Mouse (Mus musculus) limb, embryonic 13.5 days (tissue): ENCODE data around the gene Kmt2c. TPM values are rescaled to one million over a fixed set of nuclear protein-coding genes. Genes with fewer than 3 reads are reported as not detected.
"Not testable (repeated sequence)": the region's sequence is repeated elsewhere in the genome, so short reads cannot be mapped to it uniquely, and the experiment has no call there.

ENCODE experiments used
- ATAC-seq: fragments of 200-750 bp; cut with Nextera tagmentation; 2 replicates; pipeline ENCODE4 v1.8.0; 2017; ENCODE audit warnings: low read depth, moderate number of reproducible peaks, moderate TSS enrichment; ENCODE audit not compliant: low FRiP score
- H3K27ac ChIP-seq: fragments of 300-500 bp; sonication (generic); 2 replicates; pipeline ENCODE4 v1.5.1; 2015; ENCODE audit warnings: inconsistent platforms, mild to moderate bottlenecking, moderate library complexity
- H3K27me3 ChIP-seq: fragments of 300-500 bp; sonication (generic); 2 replicates; pipeline ENCODE4 v1.6.1; 2015; ENCODE audit warnings: mild to moderate bottlenecking, inconsistent platforms
- H3K36me3 ChIP-seq: fragments of 300-500 bp; sonication (generic); 2 replicates; pipeline ENCODE4 v1.6.1; 2015; ENCODE audit warnings: inconsistent platforms, mild to moderate bottlenecking, moderate library complexity
- H3K4me1 ChIP-seq: fragments of 300-500 bp; sonication (generic); 2 replicates; pipeline ENCODE4 v1.6.1; 2015; ENCODE audit warnings: inconsistent platforms
- H3K4me2 ChIP-seq: fragments of 300-500 bp; sonication (generic); replicated peaks from 2 replicates; pipeline ENCODE4 v1.6.1; 2015; ENCODE audit warnings: inconsistent platforms, mild to moderate bottlenecking, moderate library complexity
- H3K4me3 ChIP-seq: fragments of 300-500 bp; sonication (generic); 2 replicates; pipeline ENCODE4 v1.5.1; 2015; ENCODE audit warnings: moderate library complexity, mild to moderate bottlenecking, inconsistent platforms
- H3K9ac ChIP-seq: fragments of 300-500 bp; sonication (generic); 2 replicates; pipeline ENCODE4 v1.6.1; 2015; ENCODE audit warnings: mild to moderate bottlenecking, inconsistent platforms
- H3K9me3 ChIP-seq: fragments of 300-500 bp; sonication (generic); 2 replicates; pipeline ENCODE4 v1.6.1; 2016; ENCODE audit warnings: inconsistent platforms
- WGBS: fragments of 180-500 bp; shearing (Covaris S2); methylation state at CpG from one replicate; pipeline ENCODE4 v1.1.7; 2015; 5-methylcytosine and 5-hydroxymethylcytosine counted together
- polyA plus RNA-seq: library from polyadenylated mRNA; unstranded; fragments of >200 nt; fragmentation: Nextera tagmentation; extraction: Ambion mirVana; gene quantifications from 2 replicates; pipeline ENCODE4 v1.2.1, GENCODE M21; 2015

Kmt2c gene
- polyA plus RNA-seq, 1 experiment from 2014 or later: 15.0 TPM

DNA sequence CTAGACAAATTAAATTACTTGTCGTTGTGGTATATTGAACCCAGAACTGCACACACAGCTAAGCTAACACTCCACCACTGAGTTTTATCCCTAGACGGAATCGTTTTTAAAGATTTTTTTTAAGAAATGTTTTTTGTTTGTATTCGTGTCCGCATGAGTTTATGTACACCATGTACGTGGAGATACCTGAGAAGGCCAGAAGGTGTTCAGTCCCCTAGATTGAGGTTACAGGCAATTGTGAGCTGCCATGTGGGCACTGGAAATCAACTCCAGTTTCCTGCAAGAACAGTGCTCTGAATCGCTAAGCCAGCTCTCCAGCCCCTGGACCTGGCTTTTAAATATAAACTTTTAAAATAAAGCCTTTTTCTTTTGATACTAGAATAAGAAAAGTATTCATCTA, 2.1 kb upstream of the Kmt2c start:
- peak overlapping the region; percentile 72 for H3K4me2 ChIP-seq
- peak overlapping the region; percentile 62; the same call in 1 of the 2 replicates for H3K9ac ChIP-seq
- ATAC-seq: no peak
- H3K36me3 ChIP-seq: no peaks in the 10 kb centered on the region
- no peak overlapping the region for H3K27ac ChIP-seq
- WGBS: 60% methylated on average over 7 of the region's 7 CpGs
- H3K27me3 ChIP-seq: no peaks in the 10 kb centered on the region
- peak overlapping the region; percentile 92 for H3K4me3 ChIP-seq
- H3K9me3 ChIP-seq: no peaks in the 10 kb centered on the region
- H3K4me1 ChIP-seq: peaks cover 18% of the 10 kb centered on the region

DNA sequence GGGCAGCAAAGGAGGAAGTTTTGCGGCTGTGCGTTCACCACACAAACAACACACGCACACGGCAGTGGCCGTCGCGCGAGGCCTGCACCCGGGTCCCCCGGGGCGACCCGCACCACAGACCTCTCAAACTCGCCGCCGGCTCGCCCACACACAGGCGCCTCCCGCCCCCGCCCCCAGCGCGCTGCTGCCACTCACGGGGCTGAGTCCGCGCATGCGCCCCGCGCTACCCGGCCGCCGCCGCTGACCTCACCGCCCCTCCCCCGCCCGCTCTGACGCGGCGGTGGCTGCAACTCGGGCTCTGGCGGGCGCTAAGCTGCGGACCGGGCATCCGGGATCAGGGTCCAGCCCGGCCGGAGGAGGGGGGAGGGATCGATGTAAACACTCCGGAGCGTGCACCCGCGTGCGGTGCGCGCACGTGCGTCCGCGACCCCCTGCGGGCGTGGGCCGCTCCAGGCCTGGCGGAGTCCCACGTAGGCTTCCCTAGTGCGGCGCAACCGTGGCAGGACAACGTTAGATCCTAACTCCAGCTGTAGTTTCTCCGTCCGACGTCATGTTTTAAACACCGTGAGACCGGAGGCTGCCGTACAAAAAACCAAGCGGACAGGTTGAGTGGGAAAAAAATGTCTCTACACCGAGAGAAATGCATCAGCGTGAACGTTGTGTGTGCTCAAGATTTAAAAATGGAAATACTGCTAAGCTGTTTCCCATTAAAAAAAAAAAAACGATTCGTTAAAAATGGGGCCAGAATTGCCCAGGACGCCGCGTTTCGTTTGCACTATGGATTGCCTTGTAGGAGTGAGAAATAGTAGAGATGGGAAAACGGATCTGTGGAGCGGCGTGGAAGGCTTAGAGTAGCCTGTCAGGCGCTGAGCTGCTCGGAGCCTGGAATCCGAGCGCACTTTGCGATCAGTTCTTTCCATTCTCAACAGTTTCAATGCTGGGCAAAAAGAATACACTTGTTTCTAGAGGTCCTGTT, 1.1 kb upstream of the Kmt2c start:
- H3K9me3 ChIP-seq: no peaks in the 10 kb centered on the region
- peak; percentile 85 for ATAC-seq
- WGBS: under 1% methylated on average over 88 of the region's 90 CpGs
- H3K27me3 ChIP-seq: no peaks in the 10 kb centered on the region
- no peaks in the 10 kb centered on the region for H3K36me3 ChIP-seq
- H3K27ac ChIP-seq: peak overlapping the region; percentile 99
- H3K9ac ChIP-seq: peak overlapping the region; percentile 86
- peak overlapping the region; percentile 72 for H3K4me2 ChIP-seq
- H3K4me1 ChIP-seq: peaks cover 18% of the 10 kb centered on the region
- H3K4me3 ChIP-seq: peak overlapping the region; percentile 92

DNA sequence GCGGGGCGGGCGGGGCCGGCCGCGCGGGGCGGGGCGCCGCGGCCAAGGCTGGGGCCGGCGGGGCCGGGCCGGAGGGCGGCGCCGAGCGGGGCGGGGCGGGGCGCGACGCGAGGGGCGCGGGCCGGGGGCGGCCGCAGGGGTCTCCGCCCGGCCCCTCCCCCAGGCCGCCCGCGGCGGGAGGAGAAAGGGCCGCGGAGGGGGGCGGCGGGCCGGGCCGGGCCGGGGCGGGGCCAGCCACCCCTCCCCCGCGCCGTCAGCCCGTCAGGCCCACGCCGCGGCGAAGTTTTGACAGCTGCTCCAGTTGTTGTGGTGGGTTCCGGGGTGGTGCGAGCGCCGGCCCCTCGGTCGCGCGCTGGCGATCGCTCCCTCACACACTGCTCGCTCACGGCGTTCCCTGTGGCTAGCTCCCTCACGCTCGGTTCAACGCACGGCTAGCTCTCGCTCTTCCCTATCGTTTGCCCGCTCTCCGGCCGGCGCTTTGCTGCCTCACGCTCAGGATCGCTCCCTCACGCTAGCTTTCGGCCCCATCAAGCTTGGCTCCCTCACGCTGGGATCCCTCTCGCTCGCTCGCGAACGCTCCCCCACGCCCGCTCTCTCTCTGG, 339 bp upstream of the Kmt2c start:
- ATAC-seq: peak; percentile 80
- H3K4me1 ChIP-seq: peaks cover 18% of the 10 kb centered on the region
- no peaks in the 10 kb centered on the region for H3K36me3 ChIP-seq
- WGBS: 1% methylated on average over 43 of the region's 87 CpGs
- H3K27me3 ChIP-seq: no peaks in the 10 kb centered on the region
- H3K4me3 ChIP-seq: peak overlapping the region; percentile 92
- peak overlapping the region; percentile 99 for H3K27ac ChIP-seq
- peak overlapping the region; percentile 86 for H3K9ac ChIP-seq
- H3K9me3 ChIP-seq: no peaks in the 10 kb centered on the region
- H3K4me2 ChIP-seq: peak overlapping the region; percentile 72

DNA sequence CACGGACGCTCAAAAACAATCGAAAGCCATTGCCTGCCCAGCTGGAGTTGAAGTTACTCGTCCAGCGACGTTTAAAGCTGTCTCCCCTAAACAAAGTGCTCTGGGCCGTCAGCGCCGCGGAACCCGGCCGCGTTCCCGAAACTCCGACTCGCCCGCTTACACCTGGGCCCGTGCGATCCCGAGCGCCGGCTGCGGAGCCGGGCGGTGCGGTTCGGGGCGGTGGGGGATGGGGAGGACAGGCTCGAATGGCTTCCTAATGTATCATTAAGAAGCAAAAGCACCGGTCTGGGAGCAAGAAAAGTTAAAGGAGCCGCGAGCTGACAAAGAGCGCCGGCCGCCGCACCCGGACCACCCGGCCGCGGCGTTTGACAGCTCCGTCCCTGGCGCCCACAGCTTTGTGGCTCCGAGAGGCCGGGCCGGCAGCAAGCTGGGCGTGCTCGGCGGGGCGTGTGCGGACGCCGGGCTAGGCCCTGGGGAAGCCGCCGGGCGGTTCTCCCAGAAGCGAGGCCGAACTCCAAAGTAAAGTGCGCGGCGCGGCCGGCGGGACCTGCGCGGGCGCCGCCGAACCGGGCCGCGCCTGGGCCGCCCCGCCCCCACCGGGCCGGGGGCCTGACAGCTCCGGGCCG, 750 bp downstream of the Kmt2c start:
- Histone ChIP-seq H3K27me3 (no peaks in the 10 kb centered on the region), H3K9me3 (no peaks in the 10 kb centered on the region), H3K4me1 (peaks cover 18% of the 10 kb centered on the region), H3K9ac (peak overlapping the region; percentile 94), H3K27ac (peak overlapping the region; percentile 98), H3K4me2 (peak overlapping the region; percentile 74), H3K36me3 (no peaks in the 10 kb centered on the region), H3K4me3 (peak overlapping the region; percentile 92)
- peak; percentile 16 for ATAC-seq
- WGBS: under 1% methylated on average over 78 of the region's 78 CpGs

DNA sequence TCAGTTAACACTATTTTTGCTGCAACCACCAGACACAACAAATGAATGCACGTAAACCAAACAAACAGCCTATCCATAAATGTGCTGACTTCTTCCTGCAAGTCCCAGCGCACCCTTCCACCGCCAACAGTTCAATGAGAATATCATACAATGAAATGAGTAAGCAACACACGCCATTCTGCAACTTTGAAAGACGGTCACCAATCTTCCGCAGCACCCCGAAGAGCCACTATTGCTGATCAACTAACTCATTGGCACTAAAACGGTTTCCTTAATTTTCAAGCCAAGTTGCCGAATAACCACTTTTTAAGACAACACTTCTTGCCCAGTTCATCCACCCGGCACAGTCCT, 1.2 kb downstream of the Kmt2c start:
- WGBS: under 1% methylated on average over 10 of the region's 10 CpGs
- Histone ChIP-seq H3K9ac (peak overlapping the region; percentile 94), H3K27ac (peak overlapping the region; percentile 98; the same call in 1 of the 2 replicates), H3K9me3 (no peaks in the 10 kb centered on the region), H3K27me3 (no peaks in the 10 kb centered on the region), H3K36me3 (no peaks in the 10 kb centered on the region), H3K4me2 (peak overlapping the region; percentile 74), H3K4me1 (peaks cover 18% of the 10 kb centered on the region), H3K4me3 (peak overlapping the region; percentile 92)
- no peak for ATAC-seq

DNA sequence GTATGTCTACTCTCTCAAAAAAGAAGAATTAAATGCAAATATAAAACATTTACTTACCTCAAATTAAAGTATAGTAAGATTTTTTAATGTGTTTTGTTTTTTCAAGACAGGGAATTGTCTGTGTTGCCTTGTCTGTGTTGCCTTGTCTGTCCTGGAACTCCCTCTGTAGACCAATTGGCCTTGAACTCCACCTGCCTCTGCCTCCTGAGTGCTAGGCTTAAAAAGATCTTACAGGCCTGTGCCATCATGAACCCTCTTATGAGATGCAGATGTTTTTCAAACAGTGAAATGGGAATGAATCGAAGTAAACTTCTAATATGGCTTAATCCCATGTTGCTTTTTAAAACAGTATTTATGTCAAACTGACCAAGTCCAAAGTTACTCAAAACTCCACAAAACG, 1.9 kb downstream of the Kmt2c start:
- WGBS: 26% methylated on average over 2 of the region's 2 CpGs
- H3K9ac ChIP-seq: peak overlapping the region; percentile 94
- no peak overlapping the region for H3K27ac ChIP-seq
- H3K9me3 ChIP-seq: no peaks in the 10 kb centered on the region
- no peaks in the 10 kb centered on the region for H3K27me3 ChIP-seq
- no peaks in the 10 kb centered on the region for H3K36me3 ChIP-seq
- peak overlapping the region; percentile 74 for H3K4me2 ChIP-seq
- H3K4me1 ChIP-seq: peaks cover 18% of the 10 kb centered on the region
- peak overlapping the region; percentile 92 for H3K4me3 ChIP-seq
- ATAC-seq: no peak

DNA sequence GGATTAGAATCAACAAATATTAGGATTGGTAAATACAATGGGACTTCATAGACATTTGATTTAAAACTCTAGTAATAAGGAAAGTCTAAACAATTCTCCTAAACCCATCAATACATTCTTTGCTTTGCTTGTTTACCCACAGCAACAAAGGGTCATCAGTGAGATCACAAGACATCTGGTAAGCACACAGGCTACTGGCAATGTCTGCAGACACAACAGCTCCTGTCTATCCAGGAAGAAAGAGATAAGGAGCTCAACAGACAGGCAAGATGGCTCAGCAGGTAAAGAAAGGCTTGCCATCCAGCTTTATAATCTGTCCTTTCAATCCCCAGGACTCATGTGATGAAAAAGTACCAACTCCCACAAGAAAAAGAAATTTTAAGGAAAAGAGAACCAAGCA, 19.7 kb downstream of the Kmt2c start:
- no peak for ATAC-seq

DNA sequence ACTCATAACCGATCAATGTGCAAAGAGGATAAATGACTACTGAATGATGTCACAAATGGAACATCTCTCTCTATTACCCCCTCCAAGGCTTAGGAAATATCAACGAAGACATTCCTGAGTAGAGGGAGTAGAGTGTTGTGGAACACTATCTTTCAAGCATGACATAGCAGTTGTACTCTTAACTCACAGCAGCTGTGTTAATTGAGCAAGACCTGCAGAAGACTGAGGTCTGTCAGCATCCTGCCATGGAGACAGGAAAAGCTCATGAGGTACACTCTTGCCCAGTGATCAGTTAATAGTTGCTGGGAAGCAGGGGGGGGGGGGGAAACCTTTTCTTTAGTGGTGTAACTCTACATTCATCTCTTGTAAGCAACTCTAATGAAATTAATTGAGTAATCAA, 22.8 kb downstream of the Kmt2c start:
- ATAC-seq: no peak
- Histone ChIP-seq H3K27me3 (no peaks in the 10 kb centered on the region), H3K9me3 (no peaks in the 10 kb centered on the region), H3K9ac (no peak overlapping the region), H3K36me3 (no peaks in the 10 kb centered on the region), H3K4me1 (peaks cover 7% of the 10 kb centered on the region), H3K27ac (no peak overlapping the region), H3K4me2 (no peak overlapping the region), H3K4me3 (no peak overlapping the region)
- 89% methylated on average over 2 of the region's 2 CpGs for WGBS

More for the DNA sequence above, 19.7 kb downstream of the Kmt2c start:
- Histone ChIP-seq H3K27me3 (no peaks in the 10 kb centered on the region), H3K4me3 (no peak overlapping the region), H3K9ac (no peak overlapping the region), H3K27ac (no peak overlapping the region), H3K9me3 (no peaks in the 10 kb centered on the region), H3K4me2 (no peak overlapping the region), H3K4me1 (no peaks in the 10 kb centered on the region), H3K36me3 (no peaks in the 10 kb centered on the region)

DNA sequence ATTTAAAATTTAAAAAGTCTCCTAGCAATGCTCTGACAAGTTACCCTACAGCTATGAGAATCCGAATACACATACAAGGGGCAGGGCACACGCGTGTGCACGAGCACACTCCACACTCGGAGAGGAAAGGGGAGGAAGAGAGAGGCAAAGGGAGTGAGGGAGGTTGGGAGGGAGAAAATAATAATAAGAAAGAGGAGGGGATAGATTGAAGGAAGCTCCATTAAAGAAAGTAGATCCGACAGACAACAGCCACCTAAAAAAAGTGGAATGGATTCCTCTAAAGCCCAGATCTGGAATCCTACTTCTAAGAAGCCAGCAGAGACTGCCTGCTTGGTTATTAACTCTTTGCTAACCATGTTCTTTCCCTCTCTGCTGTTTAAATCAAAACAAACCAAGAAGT, 26.5 kb downstream of the Kmt2c start:
- H3K27me3 ChIP-seq: no peaks in the 10 kb centered on the region
- H3K27ac ChIP-seq: peak overlapping the region; percentile 44; the same call in 1 of the 2 replicates
- peaks cover 7% of the 10 kb centered on the region for H3K4me1 ChIP-seq
- H3K36me3 ChIP-seq: no peaks in the 10 kb centered on the region
- H3K4me3 ChIP-seq: peak overlapping the region; percentile 45
- peak overlapping the region; percentile 64 for H3K9ac ChIP-seq
- peak overlapping the region; percentile 64 for H3K4me2 ChIP-seq
- peak; percentile 81 for ATAC-seq
- WGBS: 3% methylated on average over 6 of the region's 6 CpGs
- H3K9me3 ChIP-seq: no peaks in the 10 kb centered on the region

DNA sequence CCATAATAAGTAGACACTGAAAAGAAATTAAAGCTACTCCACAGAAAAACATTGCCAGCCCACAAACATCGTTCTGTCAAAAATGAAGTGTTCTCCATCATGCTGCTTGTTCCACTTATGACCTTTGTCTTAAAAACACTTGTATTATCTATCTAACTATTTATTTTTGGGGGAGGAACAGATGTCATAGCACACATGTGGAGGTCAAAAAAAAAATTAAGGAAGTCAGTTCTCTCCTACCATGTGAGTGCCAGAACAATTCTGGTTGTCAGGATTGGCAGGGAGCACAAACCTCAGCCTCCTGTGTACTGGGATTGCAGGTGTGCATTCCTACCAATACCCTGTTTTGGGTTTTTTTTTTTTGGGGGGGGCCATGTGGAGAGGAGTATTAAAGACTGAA, 36.6 kb downstream of the Kmt2c start:
- WGBS: 95% methylated on average over 1 of the region's 1 CpGs
- H3K4me2 ChIP-seq: no peak overlapping the region
- no peaks in the 10 kb centered on the region for H3K9me3 ChIP-seq
- no peak overlapping the region for H3K27ac ChIP-seq
- no peaks in the 10 kb centered on the region for H3K4me1 ChIP-seq
- H3K9ac ChIP-seq: no peak overlapping the region
- ATAC-seq: no peak
- H3K27me3 ChIP-seq: no peaks in the 10 kb centered on the region
- H3K36me3 ChIP-seq: no peaks in the 10 kb centered on the region; the same call in 1 of the 2 replicates
- H3K4me3 ChIP-seq: no peak overlapping the region

DNA sequence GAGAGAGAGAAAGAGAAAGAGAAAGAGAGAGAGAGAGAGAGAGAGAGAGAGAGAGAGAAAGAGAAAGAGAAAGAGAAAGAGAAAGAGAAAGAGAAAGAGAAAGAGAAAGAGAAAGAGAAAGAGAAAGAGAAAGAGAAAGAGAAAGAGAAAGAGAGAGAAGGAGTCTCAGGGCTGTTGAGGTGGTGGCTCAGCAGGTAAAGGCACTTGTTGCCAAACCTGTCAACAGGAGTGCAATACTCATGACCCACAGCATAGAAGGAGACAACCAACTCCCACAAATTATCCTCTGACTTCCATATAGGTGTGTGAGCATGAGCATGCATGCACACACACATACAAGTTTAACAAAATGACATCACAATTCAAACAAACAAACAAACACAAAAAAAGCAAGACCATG, 43.2 kb downstream of the Kmt2c start:
- H3K9me3 ChIP-seq, H3K9ac ChIP-seq, H3K27me3 ChIP-seq, H3K27ac ChIP-seq, ATAC-seq, H3K4me2 ChIP-seq, H3K4me3 ChIP-seq, H3K4me1 ChIP-seq, H3K36me3 ChIP-seq: not testable (repeated sequence)

DNA sequence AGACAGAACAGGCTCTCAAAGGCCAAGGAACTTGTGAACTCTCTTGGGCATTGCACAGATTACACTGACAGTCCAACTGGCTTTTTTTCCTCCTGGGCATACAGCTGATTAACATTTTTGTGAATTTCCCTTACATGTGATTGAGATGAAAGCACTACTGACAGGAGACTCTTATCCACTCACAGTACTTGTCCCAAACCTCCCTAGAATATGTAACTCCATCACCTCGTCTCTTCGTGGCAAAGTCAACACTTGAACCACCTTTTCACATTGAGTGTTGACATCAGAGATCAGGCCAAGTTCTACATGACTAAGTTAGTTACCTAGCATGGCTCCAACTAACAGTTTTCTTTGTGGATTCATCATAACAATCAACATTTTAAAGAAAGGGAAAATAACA, 45.9 kb downstream of the Kmt2c start:
- Histone ChIP-seq H3K9me3 (no peaks in the 10 kb centered on the region), H3K36me3 (no peaks in the 10 kb centered on the region), H3K27ac (no peak overlapping the region), H3K4me1 (no peaks in the 10 kb centered on the region), H3K9ac (no peak overlapping the region), H3K4me3 (no peak overlapping the region), H3K4me2 (no peak overlapping the region), H3K27me3 (no peaks in the 10 kb centered on the region)
- 87% methylated on average over 2 of the region's 2 CpGs for WGBS
- no peak for ATAC-seq
